Mouse (Mus musculus) liver, embryonic 14.5 days (tissue): ENCODE data around the gene Fuca2. TPM values are rescaled to one million over a fixed set of nuclear protein-coding genes. Genes with fewer than 3 reads are reported as not detected.

Experiments used
- ATAC-seq: fragments of 200-750 bp; cut with Nextera tagmentation; 2 replicates; pipeline ENCODE4 v1.8.0; 2017; ENCODE audit warnings: moderate number of reproducible peaks, mild to moderate bottlenecking, moderate library complexity; ENCODE audit not compliant: insufficient read depth
- DNase-seq, 3 experiments: peaks; one replicate each; pipeline ENCODE4 v3.0.0-alpha.2; 2012 to 2013; ENCODE audit warnings: low read depth in 3 of 3, low spot score in 3 of 3
- H3K27ac ChIP-seq: fragments of 300-500 bp; sonication (generic); 2 replicates; pipeline ENCODE4 v1.5.1; 2014; ENCODE audit warnings: moderate library complexity, mild to moderate bottlenecking, control low read depth, inconsistent platforms
- H3K27me3 ChIP-seq: fragments of 300-500 bp; sonication (generic); 2 replicates; pipeline ENCODE4 v1.6.1; 2014; ENCODE audit warnings: mild to moderate bottlenecking, low read length, moderate library complexity; ENCODE audit not compliant: control insufficient read depth, insufficient read depth
- H3K36me3 ChIP-seq: fragments of 300-500 bp; sonication (generic); replicated peaks from 2 replicates; pipeline ENCODE4 v1.6.1; 2014; ENCODE audit warnings: low read depth; ENCODE audit not compliant: control insufficient read depth, insufficient read depth
- H3K4me1 ChIP-seq, 2 experiments: fragments of 200-500 bp in 1 of 2; fragments of 300-500 bp in 1 of 2; sonication (generic) in 1 of 2; replicated peaks; 2 replicates each; pipeline ENCODE4 v1.6.1; 2012 to 2014; ENCODE audit warnings: antibody characterized with exemption in 1 of 2, inconsistent platforms in 1 of 2, low read length in 1 of 2; ENCODE audit not compliant: control insufficient read depth in 2 of 2, insufficient read depth in 2 of 2
- H3K4me2 ChIP-seq: fragments of 300-500 bp; sonication (generic); 2 replicates; pipeline ENCODE4 v1.6.1; 2014; ENCODE audit warnings: low read depth, mild to moderate bottlenecking, control low read depth, moderate library complexity
- H3K4me3 ChIP-seq, 2 experiments: fragments of 200-500 bp in 1 of 2; fragments of 300-500 bp in 1 of 2; sonication (generic) in 1 of 2; 2 replicates each; pipeline ENCODE4 v1.5.1; 2012 to 2014; ENCODE audit warnings: low read depth in 2 of 2, low read length in 2 of 2, mild to moderate bottlenecking in 2 of 2, control low read depth in 1 of 2, inconsistent platforms in 1 of 2, moderate library complexity in 1 of 2; ENCODE audit not compliant: insufficient read depth in 1 of 2
- H3K9ac ChIP-seq: fragments of 300-500 bp; sonication (generic); replicated peaks from 2 replicates; pipeline ENCODE4 v1.6.1; 2014; ENCODE audit warnings: mild to moderate bottlenecking, control low read depth, moderate library complexity
- H3K9me3 ChIP-seq: fragments of 300-500 bp; sonication (generic); 2 replicates; pipeline ENCODE4 v1.6.1; 2016; ENCODE audit warnings: low read length, mixed read lengths; ENCODE audit not compliant: control insufficient read depth
- CTCF ChIP-seq: IDR thresholded peaks from 2 replicates; pipeline ENCODE4 v1.5.1; 2016; ENCODE audit warnings: antibody characterized with exemption, low read depth, control low read depth
- EP300 ChIP-seq: IDR thresholded peaks from 2 replicates; pipeline ENCODE4 v1.6.1; 2016; ENCODE audit warnings: antibody characterized with exemption, low read depth
- WGBS: fragments of 180-500 bp; shearing (Covaris S2); extraction: QIAGEN DNeasy Blood & Tissue Kit; methylation state at CpG from one replicate; pipeline ENCODE4 v1.1.7; 2014; ENCODE audit not compliant: insufficient replicate concordance; 5-methylcytosine and 5-hydroxymethylcytosine counted together
- polyA plus RNA-seq, 2 experiments: library from polyadenylated mRNA; depleted of rRNA in 1 of 2; stranded (reverse) in 1 of 2; unstranded in 1 of 2; fragments of >200 nt; fragmentation: Nextera tagmentation in 1 of 2; extraction: Ambion mirVana in 1 of 2; gene quantifications; 2 replicates each; pipeline versions ENCODE4 v1.2.1 to v1.2.3; 2012 to 2014

Gene Fuca2
- polyA plus RNA-seq, 2 experiments, result 23.9 to 66.7 TPM

- H3K9ac ChIP-seq, result no peak overlapping the region
- 60% methylated on average over 6 of the region's 6 CpGs for WGBS
- H3K4me3 ChIP-seq, result no peak overlapping the region
- H3K27me3 ChIP-seq, result peaks cover 15% of the 10 kb centered on the region
- H3K4me2 ChIP-seq, result no peak overlapping the region
- DNase-seq, result no peak
- no peak for ATAC-seq
- H3K9me3 ChIP-seq, result no peaks in the 10 kb centered on the region
- H3K4me1 ChIP-seq, result peaks cover 0 to 3% of the 10 kb centered on the region in 2 experiments; a peak in 1 of 4 replicates
- H3K27ac ChIP-seq, result no peak overlapping the region
- H3K36me3 ChIP-seq, result no peaks in the 10 kb centered on the region
- TF ChIP-seq CTCF, result no peak
- TF ChIP-seq EP300, result no peak
Measured at GRCm38 (mm10) chr10:13479341-13479740, 20.0 kb upstream of the Fuca2 start.

GRCm38 (mm10) chr10:13485958-13486357, 13.4 kb upstream of the Fuca2 start:
- H3K9me3 ChIP-seq, result no peaks in the 10 kb centered on the region
- H3K4me3 ChIP-seq, result no peak overlapping the region
- no peaks in the 10 kb centered on the region for H3K4me1 ChIP-seq
- WGBS, result 61% methylated on average over 4 of the region's 4 CpGs
- H3K27me3 ChIP-seq, result no peaks in the 10 kb centered on the region
- DNase-seq (no peak), ATAC-seq (no peak)
- no peaks in the 10 kb centered on the region for H3K36me3 ChIP-seq
- H3K4me2 ChIP-seq, result no peak overlapping the region
- no peak overlapping the region for H3K9ac ChIP-seq
- H3K27ac ChIP-seq, result no peak overlapping the region
- TF ChIP-seq CTCF (no peak), EP300 (no peak)

DNA sequence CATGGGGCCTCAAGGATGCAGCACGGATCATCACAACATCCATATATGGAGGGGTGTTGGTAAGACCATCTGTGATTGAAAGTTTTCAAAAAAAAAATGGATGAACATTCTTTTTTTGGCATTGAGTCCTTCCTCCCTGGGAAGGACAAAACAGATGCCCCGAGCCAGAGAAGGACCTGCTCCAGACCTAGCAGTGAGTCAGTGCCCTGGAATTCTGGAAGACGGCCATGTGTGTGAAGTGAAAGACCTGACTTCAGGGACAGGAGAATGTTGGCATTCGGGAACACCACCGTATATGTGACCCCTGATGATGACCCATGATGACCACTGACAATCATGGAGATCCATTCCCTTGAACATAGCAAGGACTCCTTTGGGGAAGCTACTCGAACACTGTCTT, 9.7 kb upstream of the Fuca2 start:
- Histone ChIP-seq H3K4me3 (no peak overlapping the region), H3K27me3 (no peaks in the 10 kb centered on the region), H3K27ac (no peak overlapping the region), H3K9ac (no peak overlapping the region), H3K4me2 (no peak overlapping the region), H3K4me1 (no peaks in the 10 kb centered on the region), H3K36me3 (no peaks in the 10 kb centered on the region), H3K9me3 (no peaks in the 10 kb centered on the region)
- TF ChIP-seq CTCF (no peak), EP300 (no peak)
- 63% methylated on average over 6 of the region's 6 CpGs for WGBS
- ATAC-seq, result no peak
- no peak for DNase-seq

GRCm38 (mm10) chr10:13493978-13494686, 5.2 kb upstream of the Fuca2 start:
- Histone ChIP-seq H3K9me3 (no peaks in the 10 kb centered on the region), H3K4me2 (no peak overlapping the region), H3K4me3 (no peak overlapping the region), H3K9ac (no peak overlapping the region), H3K4me1 (no peaks in the 10 kb centered on the region; a peak in 1 of 4 replicates), H3K27me3 (no peaks in the 10 kb centered on the region), H3K27ac (no peak overlapping the region), H3K36me3 (no peaks in the 10 kb centered on the region)
- DNase-seq (no peak), ATAC-seq (no peak)
- no peak for TF ChIP-seq CTCF
- TF ChIP-seq EP300, result no peak
- 72% methylated on average over 9 of the region's 9 CpGs for whole genome bisulfite sequencing

GRCm38 (mm10) chr10:13496315-13496714, 3.0 kb upstream of the Fuca2 start:
- Histone ChIP-seq H3K9me3 (no peaks in the 10 kb centered on the region), H3K9ac (no peak overlapping the region), H3K4me1 (peaks cover 4 to 8% of the 10 kb centered on the region in 2 experiments; a peak in 3 of 4 replicates), H3K4me3 (no peak overlapping the region), H3K27ac (no peak overlapping the region), H3K27me3 (no peaks in the 10 kb centered on the region), H3K4me2 (no peak overlapping the region), H3K36me3 (no peaks in the 10 kb centered on the region)
- no peak for ATAC-seq
- TF ChIP-seq EP300, result no peak
- TF ChIP-seq CTCF, result no peak
- WGBS, result 72% methylated on average over 3 of the region's 3 CpGs
- DNase-seq, result no peak
